Mouse (Mus musculus): ENCODE data around the gene Olfr74.

DNA sequence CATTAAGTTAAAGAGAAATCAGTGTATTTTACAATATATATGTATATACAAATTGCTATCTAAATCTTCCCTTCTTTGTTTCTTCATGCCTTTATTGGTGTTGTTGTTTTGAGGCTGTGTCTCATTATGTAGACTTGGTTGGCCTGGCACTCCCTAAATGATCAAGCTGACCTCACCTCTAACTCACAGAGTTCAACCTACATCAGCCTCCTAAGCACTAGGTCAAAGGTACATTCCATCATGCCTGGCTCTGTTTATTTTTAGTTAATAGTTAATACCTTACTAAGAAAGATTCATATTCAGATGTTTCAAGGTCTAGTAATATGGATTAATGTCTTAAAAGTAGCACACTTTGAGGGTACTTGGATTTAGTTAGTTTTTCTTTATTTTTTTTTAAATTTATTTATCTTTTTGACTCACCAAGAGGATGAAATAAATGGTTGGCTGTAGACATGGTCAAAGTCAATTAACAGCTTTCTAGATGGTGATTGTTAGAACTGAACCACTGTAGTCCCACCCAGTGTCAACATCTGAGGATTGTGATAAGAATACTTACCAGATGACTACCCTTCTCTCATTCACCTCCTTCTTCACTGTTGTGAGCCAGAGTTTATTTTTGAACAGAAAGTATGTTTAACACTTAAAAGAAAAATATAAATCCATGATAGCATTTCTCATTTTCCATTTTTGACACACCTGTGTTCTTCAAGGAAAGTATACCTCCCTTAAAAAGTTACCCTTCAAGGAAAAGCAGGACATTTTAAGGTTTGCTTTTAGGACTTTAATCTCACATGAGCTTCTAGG lies 33.3 kb upstream of the Olfr74 start, which contains the start of gene Olfr1160:
- TF ChIP-seq EP300 (IDR thresholded peaks at IDR 0.05): no peak
- no peak for TF ChIP-seq CTCF (IDR thresholded peaks at IDR 0.05)

All from lung, postnatal 0 days (tissue).